Mouse (Mus musculus) c-Kit-positive CD71-positive TER-119-negative erythroid progenitor cells, embryonic 14.5 days (primary cell): ENCODE measurements at regions not wholly inside any gene's neighbourhood (a gene's known extent, or its start where the extent isn't known, plus 50 kb on each side); places are given as distances from the start of the nearest gene placed in this dataset.

Experiments used
- DNase-seq: peaks from one replicate; pipeline ENCODE4 v3.0.0-alpha.2; 2013; ENCODE audit warnings: low read depth

DNA sequence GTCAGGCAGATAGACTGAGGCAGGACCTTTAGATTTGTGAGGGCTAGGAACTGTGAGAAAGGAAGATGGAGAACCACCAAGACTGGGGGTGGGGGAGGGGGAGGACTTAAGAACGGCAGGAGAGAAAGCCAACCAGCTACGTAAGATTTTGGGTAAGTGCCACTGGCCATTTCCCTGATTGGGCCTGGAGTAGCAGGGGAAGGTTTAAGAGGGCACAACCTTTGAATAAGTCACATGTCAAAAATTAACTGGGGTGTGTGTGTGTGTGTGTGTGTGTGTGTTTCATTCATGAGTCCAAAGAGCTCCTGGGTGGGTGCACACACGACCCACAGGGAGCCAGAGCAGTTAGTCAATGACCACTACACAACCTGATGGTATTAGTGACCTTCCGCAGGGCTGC lies 161.6 kb upstream of the Ctnnb1 start:
- no peak for DNase-seq

- no peak for DNase-seq
These were observed 160.0 kb upstream of the Ctnnb1 start for GRCm38 (mm10) chr9:120769056-120769455.

- no peak for DNase-seq
These were observed 159.3 kb upstream of the Ctnnb1 start for GRCm38 (mm10) chr9:120769679-120770078.

GRCm38 (mm10) chr9:120770886-120771285 lies 158.1 kb upstream of the Ctnnb1 start:
- no peak for DNase-seq

DNA sequence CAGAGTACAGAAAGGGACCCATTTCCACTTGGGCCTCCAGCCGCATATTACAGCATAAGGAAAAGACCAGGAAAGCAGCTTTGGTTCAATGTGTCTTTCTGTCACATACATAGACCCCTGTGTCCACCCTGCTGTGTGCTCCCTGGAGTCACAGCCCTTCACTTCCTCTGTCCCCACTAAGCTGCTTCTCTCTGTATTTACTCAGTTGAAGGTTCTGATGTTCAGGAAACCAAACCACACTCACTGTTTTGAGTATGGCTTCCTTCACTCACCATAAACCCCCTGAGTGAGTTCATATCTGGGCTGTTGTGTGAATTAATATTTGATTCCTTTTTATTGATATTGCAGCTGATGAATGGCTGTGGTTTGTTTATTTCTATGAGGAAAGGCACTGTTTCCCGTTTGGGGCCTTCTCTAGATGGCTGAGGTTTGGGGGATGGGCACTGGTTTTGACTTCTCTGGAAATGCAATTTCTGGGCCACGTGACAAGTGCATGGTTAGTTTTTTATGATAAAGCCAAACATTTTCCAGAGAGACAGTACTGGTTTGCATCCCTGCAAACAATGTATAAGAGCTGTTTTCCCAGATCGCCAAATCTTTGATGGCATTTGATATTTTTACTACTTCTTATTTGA lies 157.0 kb upstream of the Ctnnb1 start:
- no peak for DNase-seq

- DNase-seq: no peak
These were observed 154.8 kb upstream of the Ctnnb1 start for GRCm38 (mm10) chr9:120774251-120774650.

GRCm38 (mm10) chr9:120774772-120775171 lies 154.2 kb upstream of the Ctnnb1 start:
- DNase-seq: no peak

DNA sequence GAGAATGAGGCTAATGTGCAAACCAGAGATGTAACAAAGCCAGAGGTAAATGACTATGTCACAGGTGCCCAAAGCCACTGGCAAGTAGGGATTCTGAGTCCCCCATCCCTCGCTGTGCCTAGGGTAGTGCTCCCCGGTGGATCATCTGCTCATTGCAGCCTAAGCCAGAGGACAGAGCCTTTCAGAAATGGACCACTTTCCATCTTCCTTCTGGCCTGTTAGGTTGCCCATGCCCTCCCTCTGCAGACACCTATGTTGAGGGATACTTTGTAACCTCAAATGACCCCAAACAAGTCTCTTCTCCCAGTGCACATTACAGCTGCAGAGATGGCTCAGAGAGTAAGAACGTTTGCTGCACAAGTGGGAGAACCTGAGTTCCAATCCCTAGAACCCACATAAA lies 153.3 kb upstream of the Ctnnb1 start:
- DNase-seq: no peak

- DNase-seq: peak; percentile 31
These were observed 152.5 kb upstream of the Ctnnb1 start for GRCm38 (mm10) chr9:120776456-120777001.

- no peak for DNase-seq
These were observed 152.0 kb upstream of the Ctnnb1 start for GRCm38 (mm10) chr9:120777016-120777415.

- no peak for DNase-seq
These were observed 151.5 kb upstream of the Ctnnb1 start for GRCm38 (mm10) chr9:120777501-120777900.

DNA sequence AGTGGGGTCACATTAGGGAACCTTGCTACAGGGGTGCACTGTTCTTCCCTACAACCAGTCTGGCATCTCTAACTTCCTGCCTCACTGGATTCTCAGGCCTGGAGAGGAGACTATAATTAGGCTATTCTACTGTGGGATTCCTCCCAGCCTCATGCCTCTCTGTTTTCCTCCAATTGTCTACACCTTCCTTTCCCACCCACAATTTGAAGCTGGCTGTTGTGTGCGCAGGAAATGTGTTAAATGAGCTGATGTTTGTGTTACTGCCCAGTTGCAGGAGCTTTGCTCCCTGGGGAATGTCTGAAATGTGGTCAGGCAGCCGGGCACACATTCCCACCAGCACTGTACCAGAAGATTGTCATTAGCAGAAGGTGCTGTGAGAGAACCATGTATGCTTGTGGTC lies 150.6 kb upstream of the Ctnnb1 start:
- no peak for DNase-seq

- no peak for DNase-seq
These were observed 134.8 kb upstream of the Ctnnb1 start for GRCm38 (mm10) chr9:120794210-120794609.

DNA sequence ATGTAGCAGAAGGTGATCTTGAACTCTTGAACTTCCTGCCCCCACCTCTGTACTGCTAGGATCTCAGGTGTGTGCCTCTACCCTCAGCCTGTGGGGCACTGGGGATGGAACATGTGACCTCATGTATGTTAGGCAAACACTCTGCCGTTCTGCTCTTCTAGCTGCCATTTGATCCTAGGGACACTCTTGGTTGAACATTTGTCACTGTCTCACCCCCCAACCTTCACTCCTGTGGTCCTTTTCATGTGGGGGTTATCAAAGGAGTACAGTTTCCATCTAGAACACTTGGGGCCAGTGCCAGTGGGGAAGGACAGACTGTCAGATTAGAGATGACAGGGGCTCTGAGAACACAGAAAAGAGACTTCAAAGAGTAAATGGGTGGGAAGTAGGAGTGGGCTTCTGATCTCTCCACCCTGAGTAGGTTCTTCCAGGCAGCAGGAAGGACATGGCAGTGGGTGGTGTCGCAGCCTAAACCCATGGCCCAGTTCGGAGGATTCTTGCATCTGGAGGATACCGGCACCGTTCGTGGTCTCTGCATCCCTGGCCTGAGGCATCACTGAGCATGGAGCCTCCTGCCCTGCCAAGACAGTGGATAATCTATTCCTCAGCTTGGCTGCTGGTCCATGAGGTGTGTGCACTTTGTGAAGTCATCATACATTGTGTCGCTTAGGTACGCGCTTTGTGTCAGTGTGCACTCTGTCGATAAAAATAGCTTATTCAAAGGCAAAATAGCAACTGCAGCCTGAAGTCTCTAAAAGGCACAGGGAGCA lies 132.7 kb upstream of the Ctnnb1 start:
- no peak for DNase-seq

- no peak for DNase-seq
These were observed 130.9 kb upstream of the Ctnnb1 start for GRCm38 (mm10) chr9:120797996-120798663.

DNA sequence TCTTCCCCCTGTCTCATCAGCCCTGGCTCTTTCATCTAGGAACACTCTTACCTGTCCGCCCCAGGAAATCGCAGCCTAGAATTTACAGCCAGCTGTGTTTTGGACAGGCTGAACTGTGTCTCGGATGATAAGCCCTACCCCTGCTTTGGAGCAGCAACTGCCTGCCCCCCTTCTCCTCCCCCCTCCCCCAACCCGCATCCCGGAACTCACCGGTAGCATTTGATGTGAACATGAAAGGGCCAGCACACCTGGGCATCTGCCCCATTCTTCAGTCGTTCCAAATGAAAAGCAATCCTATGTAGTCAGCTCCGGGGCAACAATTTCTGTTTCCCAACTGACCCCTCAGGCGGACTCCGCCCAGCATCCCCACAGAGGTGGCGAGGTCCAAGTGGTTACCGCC lies 130.1 kb upstream of the Ctnnb1 start:
- no peak for DNase-seq

GRCm38 (mm10) chr9:120802646-120803045 lies 126.4 kb upstream of the Ctnnb1 start:
- DNase-seq: no peak

DNA sequence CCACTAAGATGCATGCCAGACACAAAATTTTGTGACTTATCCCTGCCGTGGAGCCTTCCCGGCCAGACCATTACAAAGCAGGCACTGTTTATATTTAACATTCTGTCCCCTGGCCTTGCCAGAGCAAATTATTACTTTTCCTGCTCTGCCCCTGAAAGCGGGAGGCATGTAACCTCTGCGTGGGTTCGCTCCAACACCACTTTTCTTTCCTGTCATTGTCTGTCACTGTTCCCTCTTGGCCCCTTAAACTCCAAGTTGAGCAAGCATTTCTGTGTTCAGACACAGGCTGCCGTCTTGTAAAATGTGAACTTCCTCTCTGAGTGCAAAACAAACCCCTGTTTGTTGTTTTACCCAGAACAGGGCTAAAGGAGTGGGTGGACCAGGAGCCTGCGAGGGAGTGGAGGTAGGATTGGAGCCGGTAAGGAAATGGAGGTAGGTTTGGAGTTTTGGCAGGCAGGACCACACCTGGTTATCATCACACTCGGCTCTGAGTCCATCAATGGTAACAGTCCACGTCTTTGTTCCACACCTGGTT lies 124.2 kb upstream of the Ctnnb1 start:
- DNase-seq: no peak

- DNase-seq: no peak
These were observed 120.1 kb upstream of the Ctnnb1 start for GRCm38 (mm10) chr9:120808741-120809425.

- no peak for DNase-seq
These were observed 117.5 kb upstream of the Ctnnb1 start for GRCm38 (mm10) chr9:120811522-120811921.

DNA sequence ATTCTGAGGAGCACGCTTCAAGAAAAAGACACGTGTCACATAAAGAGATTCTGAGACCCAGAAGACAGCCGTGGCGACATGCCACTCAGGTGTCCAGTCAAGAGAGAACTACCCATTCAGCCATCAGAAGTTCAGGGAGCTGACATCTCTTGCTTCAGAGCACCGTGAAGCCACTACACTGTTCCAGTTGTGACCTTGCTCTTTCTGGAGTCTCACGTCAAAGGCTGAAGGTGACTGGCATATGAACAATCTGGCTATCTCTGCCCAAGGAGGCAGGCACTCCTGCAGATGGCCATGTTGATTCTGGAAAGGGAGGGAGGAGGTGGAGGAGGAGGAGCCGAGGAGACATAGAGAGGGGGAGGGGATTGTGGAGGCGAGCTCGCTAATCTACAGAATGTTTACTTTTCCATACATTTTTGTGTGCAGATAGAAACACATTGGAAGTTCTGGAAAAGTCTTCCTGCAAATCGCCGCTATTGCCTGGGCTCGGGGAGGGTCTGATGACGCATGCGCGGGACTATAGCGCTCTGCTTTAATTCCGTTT lies 116.3 kb upstream of the Ctnnb1 start:
- no peak for DNase-seq

- no peak for DNase-seq
These were observed 114.7 kb upstream of the Ctnnb1 start for GRCm38 (mm10) chr9:120814286-120814685.
